Mouse (Mus musculus) forebrain, embryonic 11.5 days (tissue): ENCODE data around the gene Gucy1b2. TPM values are rescaled to one million over a fixed set of nuclear protein-coding genes. Genes with fewer than 3 reads are reported as not detected.

ENCODE experiments used
- ATAC-seq: fragments of 200-750 bp; cut with Nextera tagmentation; replicated peaks from 2 replicates; pipeline ENCODE4 v1.8.0; 2017; ENCODE audit warnings: moderate TSS enrichment; ENCODE audit not compliant: low FRiP score
- DNase-seq: peaks from one replicate; pipeline ENCODE4 v3.0.0-alpha.2; 2017; ENCODE audit warnings: low spot score
- H3K27ac ChIP-seq: fragments of 300-500 bp; sonication (generic); 2 replicates; pipeline ENCODE4 v1.5.1; 2014; ENCODE audit warnings: low read depth, low read length
- H3K27me3 ChIP-seq: fragments of 300-500 bp; sonication (generic); 2 replicates; pipeline ENCODE4 v1.6.1; 2014; ENCODE audit warnings: mild to moderate bottlenecking, low read length, mixed read lengths; ENCODE audit not compliant: control insufficient read depth, insufficient read depth
- H3K36me3 ChIP-seq: fragments of 300-500 bp; sonication (generic); 2 replicates; pipeline ENCODE4 v1.6.1; 2014; ENCODE audit warnings: mild to moderate bottlenecking, low read length, moderate library complexity, mixed read lengths; ENCODE audit not compliant: control insufficient read depth, insufficient read depth
- H3K4me1 ChIP-seq: fragments of 300-500 bp; sonication (generic); replicated peaks from 2 replicates; pipeline ENCODE4 v1.6.1; 2014; ENCODE audit warnings: low read length, mixed read lengths; ENCODE audit not compliant: control insufficient read depth, insufficient read depth
- H3K4me2 ChIP-seq: fragments of 300-500 bp; sonication (generic); 2 replicates; pipeline ENCODE4 v1.6.1; 2014; ENCODE audit warnings: low read depth, mild to moderate bottlenecking, low read length, moderate library complexity, mixed read lengths; ENCODE audit not compliant: severe bottlenecking
- H3K4me3 ChIP-seq: fragments of 300-500 bp; sonication (generic); 2 replicates; pipeline ENCODE4 v1.5.1; 2014; ENCODE audit warnings: low read depth, low read length
- H3K9ac ChIP-seq: fragments of 300-500 bp; sonication (generic); 2 replicates; pipeline ENCODE4 v1.6.1; 2014; ENCODE audit warnings: low read length
- H3K9me3 ChIP-seq: fragments of 300-500 bp; sonication (generic); 2 replicates; pipeline ENCODE4 v1.6.1; 2016; ENCODE audit warnings: low read length, mixed read lengths; ENCODE audit not compliant: control insufficient read depth
- WGBS: fragments of 180-500 bp; shearing (Covaris S2); extraction: QIAGEN DNeasy Blood & Tissue Kit; methylation state at CpG from one replicate; pipeline ENCODE4 v1.1.7; 2014; 5-methylcytosine and 5-hydroxymethylcytosine counted together
- polyA plus RNA-seq: library from polyadenylated mRNA; unstranded; fragments of >200 nt; fragmentation: Nextera tagmentation; extraction: Ambion mirVana; gene quantifications from 2 replicates; pipeline ENCODE4 v1.2.1, GENCODE M21; 2014

Gene Gucy1b2
- polyA plus RNA-seq, 1 experiment from 2014 or later = 0.52 TPM

GRCm38 (mm10) chr14:62454136-62454535, 2.0 kb downstream of the Gucy1b2 start:
- DNase-seq = no peak
- WGBS = 75% methylated on average over 3 of the region's 3 CpGs
- no peaks in the 10 kb centered on the region; the same call in 1 of the 2 replicates for H3K4me1 ChIP-seq
- H3K4me2 ChIP-seq = no peak overlapping the region
- H3K9ac ChIP-seq = no peak overlapping the region
- no peaks in the 10 kb centered on the region for H3K9me3 ChIP-seq
- no peaks in the 10 kb centered on the region for H3K27me3 ChIP-seq
- H3K4me3 ChIP-seq = no peak overlapping the region
- ATAC-seq = no peak
- H3K36me3 ChIP-seq = no peaks in the 10 kb centered on the region
- H3K27ac ChIP-seq = no peak overlapping the region

- no peak for DNase-seq
- 84% methylated on average over 11 of the region's 11 CpGs for WGBS
- no peaks in the 10 kb centered on the region for H3K9me3 ChIP-seq
- H3K4me1 ChIP-seq = no peaks in the 10 kb centered on the region; the same call in 1 of the 2 replicates
- H3K9ac ChIP-seq = no peak overlapping the region
- no peak overlapping the region for H3K27ac ChIP-seq
- H3K4me2 ChIP-seq = no peak overlapping the region
- ATAC-seq = no peak
- H3K4me3 ChIP-seq = no peak overlapping the region
- H3K27me3 ChIP-seq = no peaks in the 10 kb centered on the region
- no peaks in the 10 kb centered on the region for H3K36me3 ChIP-seq
Observed at GRCm38 (mm10) chr14:62453276-62453675, 2.8 kb downstream of the Gucy1b2 start.

GRCm38 (mm10) chr14:62450706-62451105, 5.4 kb downstream of the Gucy1b2 start:
- Histone ChIP-seq H3K4me3 (no peak overlapping the region), H3K9ac (no peak overlapping the region), H3K36me3 (no peaks in the 10 kb centered on the region), H3K27me3 (no peaks in the 10 kb centered on the region), H3K27ac (no peak overlapping the region), H3K9me3 (no peaks in the 10 kb centered on the region), H3K4me2 (no peak overlapping the region), H3K4me1 (no peaks in the 10 kb centered on the region)
- WGBS = 94% methylated on average over 1 of the region's 1 CpGs
- no peak for DNase-seq
- no peak for ATAC-seq

- Histone ChIP-seq H3K36me3 (no peaks in the 10 kb centered on the region), H3K4me2 (no peak overlapping the region), H3K27ac (no peak overlapping the region), H3K4me3 (no peak overlapping the region), H3K4me1 (no peaks in the 10 kb centered on the region), H3K9ac (no peak overlapping the region), H3K27me3 (no peaks in the 10 kb centered on the region), H3K9me3 (no peaks in the 10 kb centered on the region)
- no peak for ATAC-seq
- WGBS = 85% methylated on average over 3 of the region's 3 CpGs
- DNase-seq = no peak
Observed at GRCm38 (mm10) chr14:62447214-62447548, 8.9 kb downstream of the Gucy1b2 start.

- ATAC-seq = no peak
- no peak overlapping the region for H3K4me2 ChIP-seq
- no peaks in the 10 kb centered on the region for H3K27me3 ChIP-seq
- H3K9ac ChIP-seq = no peak overlapping the region
- H3K4me3 ChIP-seq = no peak overlapping the region
- H3K36me3 ChIP-seq = no peaks in the 10 kb centered on the region
- 79% methylated on average over 7 of the region's 7 CpGs for WGBS
- DNase-seq = no peak
- no peaks in the 10 kb centered on the region for H3K4me1 ChIP-seq
- no peaks in the 10 kb centered on the region for H3K9me3 ChIP-seq
- no peak overlapping the region for H3K27ac ChIP-seq
Observed at GRCm38 (mm10) chr14:62446385-62447213, 9.5 kb downstream of the Gucy1b2 start.

GRCm38 (mm10) chr14:62443840-62444430, 12.2 kb downstream of the Gucy1b2 start:
- Histone ChIP-seq H3K9me3 (no peaks in the 10 kb centered on the region), H3K9ac (no peak overlapping the region), H3K27me3 (no peaks in the 10 kb centered on the region), H3K27ac (no peak overlapping the region), H3K36me3 (no peaks in the 10 kb centered on the region), H3K4me1 (no peaks in the 10 kb centered on the region), H3K4me3 (no peak overlapping the region), H3K4me2 (no peak overlapping the region)
- WGBS = 85% methylated on average over 6 of the region's 6 CpGs
- ATAC-seq (no peak), DNase-seq (no peak)

GRCm38 (mm10) chr14:62442971-62443370, 13.1 kb downstream of the Gucy1b2 start:
- 69% methylated on average over 1 of the region's 1 CpGs for WGBS

GRCm38 (mm10) chr14:62440036-62440435, 16.1 kb downstream of the Gucy1b2 start:
- H3K9me3 ChIP-seq = no peaks in the 10 kb centered on the region
- H3K4me2 ChIP-seq = no peak overlapping the region
- no peaks in the 10 kb centered on the region for H3K27me3 ChIP-seq
- no peak for ATAC-seq
- H3K27ac ChIP-seq = no peak overlapping the region
- H3K36me3 ChIP-seq = no peaks in the 10 kb centered on the region
- no peak for DNase-seq
- no peaks in the 10 kb centered on the region for H3K4me1 ChIP-seq
- no peak overlapping the region for H3K9ac ChIP-seq
- H3K4me3 ChIP-seq = no peak overlapping the region

More at GRCm38 (mm10) chr14:62442971-62443370, 13.1 kb downstream of the Gucy1b2 start:
- Histone ChIP-seq H3K9me3 (no peaks in the 10 kb centered on the region), H3K27ac (no peak overlapping the region), H3K27me3 (no peaks in the 10 kb centered on the region), H3K36me3 (no peaks in the 10 kb centered on the region), H3K4me2 (no peak overlapping the region), H3K4me1 (no peaks in the 10 kb centered on the region), H3K4me3 (no peak overlapping the region), H3K9ac (no peak overlapping the region)
- no peak for ATAC-seq
- DNase-seq = no peak

- WGBS = 82% methylated on average over 4 of the region's 4 CpGs
- Histone ChIP-seq H3K27ac (no peak overlapping the region), H3K27me3 (no peaks in the 10 kb centered on the region), H3K9ac (no peak overlapping the region), H3K4me1 (no peaks in the 10 kb centered on the region), H3K9me3 (no peaks in the 10 kb centered on the region), H3K36me3 (no peaks in the 10 kb centered on the region), H3K4me3 (no peak overlapping the region), H3K4me2 (no peak overlapping the region)
- ATAC-seq (no peak), DNase-seq (no peak)
Observed at GRCm38 (mm10) chr14:62438236-62438635, 17.9 kb downstream of the Gucy1b2 start.
